Mouse (Mus musculus): Measurements from ENCODE around the gene Gm40193. TPM values are rescaled to one million over a fixed set of nuclear protein-coding genes. Genes with fewer than 3 reads are reported as not detected.

The Gm40193 gene
- total RNA-seq (2014; rRNA removed): not detected in 2 replicates
- polyA plus RNA-seq (2015; fragmentation: Nextera tagmentation; extraction: Ambion mirVana): not detected in 2 replicates

GRCm38 (mm10) chr11:70532839-70533238 lies at the start of gene Gm40193:
Gene Gm40193, minus strand, starts transcription at chr11:70532939.
- no peak for ATAC-seq (ENCODE audit: low FRiP score)
- no peaks in the 10 kb centered on the region for H3K4me1 ChIP-seq (ENCODE audit: insufficient read depth, low read length)
- H3K4me3 ChIP-seq (ENCODE audit: low read depth, low read length): no peak within 1 kb of the TSS
- H3K4me2 ChIP-seq (ENCODE audit: low read depth, low read length, poor library complexity, severe bottlenecking): no peak within 1 kb of the TSS
- no peaks in the 10 kb centered on the region for H3K9me3 ChIP-seq (ENCODE audit: low read length)
- no peak for DNase-seq (ENCODE audit: low spot score)
- no peak within 1 kb of the TSS for H3K9ac ChIP-seq (replicated peaks; ENCODE audit: low read length, poor library complexity, severe bottlenecking)
- WGBS: 76% methylated on average over 6 of the region's 6 CpGs
- TF ChIP-seq CTCF (IDR thresholded peaks at IDR 0.05): no peak
- no peaks in the 10 kb centered on the region for H3K27me3 ChIP-seq (ENCODE audit: insufficient read depth, low read length)
- no peak within 1 kb of the TSS for H3K27ac ChIP-seq (ENCODE audit: low read depth, low read length)
- H3K36me3 ChIP-seq (ENCODE audit: insufficient read depth, low read length): peaks cover 13% of the 10 kb centered on the region

GRCm38 (mm10) chr11:70582196-70582595 lies 49.5 kb upstream of the Gm40193 start:
- Histone ChIP-seq H3K27me3 (ENCODE audit: insufficient read depth, low read length) (no peaks in the 10 kb centered on the region), H3K9ac (replicated peaks; ENCODE audit: low read length, poor library complexity, severe bottlenecking) (no peak overlapping the region), H3K4me2 (ENCODE audit: low read depth, low read length, poor library complexity, severe bottlenecking) (no peak overlapping the region), H3K4me1 (ENCODE audit: insufficient read depth, low read length) (peaks cover 10% of the 10 kb centered on the region; the same call in 1 of the 2 replicates), H3K4me3 (ENCODE audit: low read depth, low read length) (no peak overlapping the region), H3K36me3 (ENCODE audit: insufficient read depth, low read length) (no peaks in the 10 kb centered on the region; the same call in 1 of the 2 replicates), H3K27ac (ENCODE audit: low read depth, low read length) (no peak overlapping the region), H3K9me3 (ENCODE audit: low read length) (no peaks in the 10 kb centered on the region)
- no peak for TF ChIP-seq CTCF (IDR thresholded peaks at IDR 0.05)
- DNase-seq (ENCODE audit: low spot score) (no peak), ATAC-seq (ENCODE audit: low FRiP score) (no peak)
- WGBS: 77% methylated on average over 3 of the region's 3 CpGs

GRCm38 (mm10) chr11:70580921-70581320 lies 48.2 kb upstream of the Gm40193 start:
- ATAC-seq (ENCODE audit: low FRiP score): no peak
- Histone ChIP-seq H3K9ac (replicated peaks; ENCODE audit: low read length, poor library complexity, severe bottlenecking) (no peak overlapping the region), H3K9me3 (ENCODE audit: low read length) (no peaks in the 10 kb centered on the region), H3K4me2 (ENCODE audit: low read depth, low read length, poor library complexity, severe bottlenecking) (no peak overlapping the region), H3K4me3 (ENCODE audit: low read depth, low read length) (no peak overlapping the region), H3K27ac (ENCODE audit: low read depth, low read length) (no peak overlapping the region), H3K36me3 (ENCODE audit: insufficient read depth, low read length) (no peaks in the 10 kb centered on the region; the same call in 1 of the 2 replicates), H3K27me3 (ENCODE audit: insufficient read depth, low read length) (no peaks in the 10 kb centered on the region), H3K4me1 (ENCODE audit: insufficient read depth, low read length) (peaks cover 10% of the 10 kb centered on the region; the same call in 1 of the 2 replicates)
- no peak for DNase-seq (ENCODE audit: low spot score)
- 81% methylated on average over 3 of the region's 3 CpGs for WGBS
- no peak for TF ChIP-seq CTCF (IDR thresholded peaks at IDR 0.05)

GRCm38 (mm10) chr11:70580358-70580720 lies 47.6 kb upstream of the Gm40193 start:
- H3K9me3 ChIP-seq (ENCODE audit: low read length): no peaks in the 10 kb centered on the region
- H3K4me1 ChIP-seq (ENCODE audit: insufficient read depth, low read length): peaks cover 7% of the 10 kb centered on the region; the same call in 1 of the 2 replicates
- no peak overlapping the region for H3K9ac ChIP-seq (replicated peaks; ENCODE audit: low read length, poor library complexity, severe bottlenecking)
- DNase-seq (ENCODE audit: low spot score) (no peak), ATAC-seq (ENCODE audit: low FRiP score) (no peak)
- 67% methylated on average over 5 of the region's 5 CpGs for WGBS
- H3K27ac ChIP-seq (ENCODE audit: low read depth, low read length): no peak overlapping the region
- H3K4me2 ChIP-seq (ENCODE audit: low read depth, low read length, poor library complexity, severe bottlenecking): no peak overlapping the region
- no peak overlapping the region for H3K4me3 ChIP-seq (ENCODE audit: low read depth, low read length)
- TF ChIP-seq CTCF (IDR thresholded peaks at IDR 0.05): no peak
- H3K36me3 ChIP-seq (ENCODE audit: insufficient read depth, low read length): no peaks in the 10 kb centered on the region; the same call in 1 of the 2 replicates
- H3K27me3 ChIP-seq (ENCODE audit: insufficient read depth, low read length): no peaks in the 10 kb centered on the region

GRCm38 (mm10) chr11:70579710-70580357 lies 47.1 kb upstream of the Gm40193 start:
- H3K4me3 ChIP-seq (ENCODE audit: low read depth, low read length): no peak overlapping the region
- 86% methylated on average over 9 of the region's 9 CpGs for WGBS

GRCm38 (mm10) chr11:70578962-70579361 lies 46.2 kb upstream of the Gm40193 start:
- Histone ChIP-seq H3K27ac (ENCODE audit: low read depth, low read length) (no peak overlapping the region), H3K27me3 (ENCODE audit: insufficient read depth, low read length) (no peaks in the 10 kb centered on the region), H3K9ac (replicated peaks; ENCODE audit: low read length, poor library complexity, severe bottlenecking) (no peak overlapping the region), H3K36me3 (ENCODE audit: insufficient read depth, low read length) (no peaks in the 10 kb centered on the region; the same call in 1 of the 2 replicates), H3K4me2 (ENCODE audit: low read depth, low read length, poor library complexity, severe bottlenecking) (no peak overlapping the region), H3K4me3 (ENCODE audit: low read depth, low read length) (no peak overlapping the region), H3K4me1 (ENCODE audit: insufficient read depth, low read length) (0 out of 2 replicates have a peak, but pooled peaks cover 4% of the 10 kb centered on the region), H3K9me3 (ENCODE audit: low read length) (no peaks in the 10 kb centered on the region)
- ATAC-seq (ENCODE audit: low FRiP score) (no peak), DNase-seq (ENCODE audit: low spot score) (no peak)
- 90% methylated on average over 6 of the region's 6 CpGs for WGBS
- no peak for TF ChIP-seq CTCF (IDR thresholded peaks at IDR 0.05)

More at GRCm38 (mm10) chr11:70579710-70580357, 47.1 kb upstream of the Gm40193 start:
- no peak overlapping the region for H3K27ac ChIP-seq (ENCODE audit: low read depth, low read length)
- H3K36me3 ChIP-seq (ENCODE audit: insufficient read depth, low read length): no peaks in the 10 kb centered on the region; the same call in 1 of the 2 replicates
- TF ChIP-seq CTCF (IDR thresholded peaks at IDR 0.05): no peak
- H3K4me1 ChIP-seq (ENCODE audit: insufficient read depth, low read length): 0 out of 2 replicates have a peak, but pooled peaks cover 7% of the 10 kb centered on the region
- H3K9ac ChIP-seq (replicated peaks; ENCODE audit: low read length, poor library complexity, severe bottlenecking): no peak overlapping the region
- no peaks in the 10 kb centered on the region for H3K9me3 ChIP-seq (ENCODE audit: low read length)
- H3K4me2 ChIP-seq (ENCODE audit: low read depth, low read length, poor library complexity, severe bottlenecking): no peak overlapping the region
- H3K27me3 ChIP-seq (ENCODE audit: insufficient read depth, low read length): no peaks in the 10 kb centered on the region
- DNase-seq (ENCODE audit: low spot score): no peak
- no peak for ATAC-seq (ENCODE audit: low FRiP score)

All from midbrain, postnatal 0 days (tissue).